Mouse (Mus musculus): ENCODE measurements around the gene Cacna1s.

DNA sequence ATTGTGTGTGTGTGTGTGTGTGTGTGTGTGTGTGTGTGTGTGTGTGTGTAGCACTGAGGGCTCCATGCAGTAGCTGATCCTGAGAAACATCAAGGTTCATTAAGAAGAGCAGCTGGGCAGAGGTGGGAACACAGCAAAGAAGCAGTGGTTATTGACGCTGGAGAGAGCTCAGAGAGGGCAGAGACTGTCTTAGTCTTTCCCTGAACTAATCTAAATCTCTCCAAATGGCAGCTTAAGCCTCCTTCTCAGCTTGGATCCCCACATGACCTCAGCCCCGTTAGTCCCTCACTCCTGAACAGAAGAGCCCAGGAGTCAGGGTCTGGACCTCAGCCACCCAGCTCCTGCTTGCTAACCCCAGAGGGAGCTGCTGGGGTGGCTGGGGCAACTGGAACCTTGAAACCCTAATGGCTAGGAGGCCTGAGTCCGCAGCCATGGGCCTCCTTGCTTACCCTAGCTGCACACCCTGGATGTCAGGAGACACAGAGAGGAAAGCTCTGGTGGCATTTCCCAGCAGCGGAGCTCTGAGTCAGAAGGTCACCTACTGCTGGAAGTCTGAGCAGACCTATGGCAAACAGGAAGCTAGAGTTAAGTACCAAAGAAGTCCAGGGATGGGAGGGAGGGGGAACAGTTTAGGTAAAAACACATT, 76.5 kb downstream of the Cacna1s start:
- no peak for TF ChIP-seq CTCF (IDR thresholded peaks at IDR 0.05; ENCODE audit: control insufficient read depth, insufficient read depth, low read length)
- TF ChIP-seq POLR2A (IDR thresholded peaks at IDR 0.05; ENCODE audit: borderline replicate concordance, control insufficient read depth, low read depth, low read length) = no peak
